Mouse (Mus musculus) lung, postnatal 4 days (tissue): ENCODE data around the gene Vezf1.

Experiments
- DNase-seq, 2 experiments: peaks; one replicate each; pipeline ENCODE4 v3.0.0; 2021

Gene Vezf1

GRCm38 (mm10) chr11:88098787-88099598, 30.9 kb downstream of the Vezf1 start:
- peak; percentile 87 to 89 for DNase-seq

GRCm38 (mm10) chr11:88099599-88100023, 31.5 kb downstream of the Vezf1 start:
- peak; percentile 76 to 84 for DNase-seq

- DNase-seq, result no peak
Measured at GRCm38 (mm10) chr11:88100170-88100569, 32.1 kb downstream of the Vezf1 start.

- peak; percentile 40 to 71 for DNase-seq
Measured at GRCm38 (mm10) chr11:88103214-88103941, 35.3 kb downstream of the Vezf1 start.

GRCm38 (mm10) chr11:88105494-88106291, 37.6 kb downstream of the Vezf1 start:
- DNase-seq, result no peak

GRCm38 (mm10) chr11:88106292-88106554, 38.1 kb downstream of the Vezf1 start:
- DNase-seq, result no peak

GRCm38 (mm10) chr11:88107365-88107764, 39.3 kb downstream of the Vezf1 start:
- peak in 1 of 2 experiments; percentile 29 for DNase-seq

- DNase-seq, result no peak
Measured at GRCm38 (mm10) chr11:88110031-88110594, 42.0 kb downstream of the Vezf1 start.

- no peak for DNase-seq
Measured at GRCm38 (mm10) chr11:88112078-88112477, 44.0 kb downstream of the Vezf1 start.

- DNase-seq, result no peak
Measured at GRCm38 (mm10) chr11:88112677-88113333, 44.7 kb downstream of the Vezf1 start.

- DNase-seq, result peak in 1 of 2 experiments; percentile 60
Measured at GRCm38 (mm10) chr11:88113543-88114271, 45.6 kb downstream of the Vezf1 start.

GRCm38 (mm10) chr11:88114871-88115301, 46.8 kb downstream of the Vezf1 start:
- DNase-seq, result peak; percentile 71 to 82

- DNase-seq, result no peak
Measured at GRCm38 (mm10) chr11:88116568-88116967, 48.5 kb downstream of the Vezf1 start.

GRCm38 (mm10) chr11:88117356-88118090, 49.4 kb downstream of the Vezf1 start:
- DNase-seq, result peak in 1 of 2 experiments; percentile 42

GRCm38 (mm10) chr11:88118091-88118440, 50.0 kb downstream of the Vezf1 start:
- DNase-seq, result peak in 1 of 2 experiments; percentile 31

- DNase-seq, result peak; percentile 77 to 91
Measured at GRCm38 (mm10) chr11:88118817-88119642, 51.0 kb downstream of the Vezf1 start.

- no peak for DNase-seq
Measured at GRCm38 (mm10) chr11:88122545-88122944, 54.5 kb downstream of the Vezf1 start.

- no peak for DNase-seq
Measured at GRCm38 (mm10) chr11:88123021-88123420, 54.9 kb downstream of the Vezf1 start.

- DNase-seq, result no peak
Measured at GRCm38 (mm10) chr11:88123731-88124130, 55.7 kb downstream of the Vezf1 start.

GRCm38 (mm10) chr11:88125483-88125882, 57.4 kb downstream of the Vezf1 start:
- no peak for DNase-seq
